ENCODE assay signal across 10 mouse cellular contexts in genomic region chr17:87226079-87226640, GRCm38 (mm10). TPM values are rescaled to one million over a fixed set of nuclear protein-coding genes. Genes with fewer than 3 reads are reported as not detected.
A peak's percentile ranks its signal among the peaks of the same experiment; 100 is the strongest.
DNase-seq lines count a peak whose midpoint lies in the region; ATAC-seq and TF ChIP-seq lines count a peak whose summit lies in the region.
"Had no signal": no experiment of that assay in that cellular context is flagged by ENCODE, and none has a peak within 500 bp of the region (broad histone marks: within the 10 kb centered on the region; RNA-seq: fewer than 3 reads in every experiment).

No protein-coding gene starts in this region.

- no peak for TF ChIP-seq EP300 in heart, postnatal 0 days (IDR thresholded peaks at IDR 0.05; ENCODE audit: low read depth)

- no peak overlapping the region for H3K9ac ChIP-seq in heart, postnatal 0 days (replicated peaks; ENCODE audit: low read depth, low read length)
- H3K9ac ChIP-seq in lung, embryonic 15.5 days: no peak overlapping the region
- no peak overlapping the region for H3K9ac ChIP-seq in embryonic facial prominence, embryonic 11.5 days (replicated peaks; ENCODE audit: low read length)
- H3K9ac ChIP-seq: neural tube, embryonic 13.5 days; stomach, embryonic 15.5 days had no signal

- H3K27ac ChIP-seq in heart, postnatal 0 days (ENCODE audit: low read depth): no peak overlapping the region
- no peak overlapping the region for H3K27ac ChIP-seq in lung, embryonic 15.5 days
- no peak overlapping the region for H3K27ac ChIP-seq in embryonic facial prominence, embryonic 11.5 days (replicated peaks; ENCODE audit: low read depth, low read length)
- H3K27ac ChIP-seq: neural tube, embryonic 13.5 days; stomach, embryonic 15.5 days had no signal

- peak; percentile 36; the same call in 1 of the 2 replicates for TF ChIP-seq CTCF in heart, postnatal 0 days (IDR thresholded peaks at IDR 0.05; ENCODE audit: low read depth)

- no peaks in the 10 kb centered on the region for H3K9me3 ChIP-seq in heart, postnatal 0 days (replicated peaks; ENCODE audit: control insufficient read depth, low read length)
- no peaks in the 10 kb centered on the region for H3K9me3 ChIP-seq in lung, embryonic 15.5 days
- H3K9me3 ChIP-seq in embryonic facial prominence, embryonic 11.5 days (replicated peaks; ENCODE audit: control insufficient read depth, low read length): no peaks in the 10 kb centered on the region
- H3K9me3 ChIP-seq: neural tube, embryonic 13.5 days; stomach, embryonic 15.5 days had no signal

- ATAC-seq in heart, postnatal 0 days (ENCODE audit: insufficient read depth, low read depth): peak; percentile 68
- ATAC-seq in lung, embryonic 15.5 days (ENCODE audit: borderline replicate concordance, extremely low read depth, low FRiP score, low TSS enrichment): peak; percentile 59
- no peak for ATAC-seq in embryonic facial prominence, embryonic 11.5 days (replicated peaks; ENCODE audit: insufficient number of reproducible peaks, low FRiP score, low TSS enrichment, low read depth)

- WGBS in heart, postnatal 0 days: 32% methylated on average over 10 of the region's 10 CpGs
- 44% methylated on average over 10 of the region's 10 CpGs for WGBS in lung, embryonic 15.5 days
- 40% methylated on average over 10 of the region's 10 CpGs for WGBS in embryonic facial prominence, embryonic 11.5 days

- no peak overlapping the region for H3K4me2 ChIP-seq in heart, postnatal 0 days (ENCODE audit: low read depth, low read length)
- H3K4me2 ChIP-seq in lung, embryonic 15.5 days: no peak overlapping the region
- no peak overlapping the region for H3K4me2 ChIP-seq in embryonic facial prominence, embryonic 11.5 days (ENCODE audit: low read depth, low read length)
- H3K4me2 ChIP-seq: neural tube, embryonic 13.5 days; stomach, embryonic 15.5 days had no signal

- H3K27me3 ChIP-seq in heart, postnatal 0 days (ENCODE audit: control insufficient read depth, insufficient read depth, low read length): no peaks in the 10 kb centered on the region
- H3K27me3 ChIP-seq in lung, embryonic 15.5 days: no peaks in the 10 kb centered on the region
- no peaks in the 10 kb centered on the region for H3K27me3 ChIP-seq in embryonic facial prominence, embryonic 11.5 days (ENCODE audit: control insufficient read depth, insufficient read depth, low read length)
- H3K27me3 ChIP-seq: neural tube, embryonic 13.5 days; stomach, embryonic 15.5 days had no signal

- H3K36me3 ChIP-seq in heart, postnatal 0 days (replicated peaks; ENCODE audit: control insufficient read depth, insufficient read depth, low read length): no peaks in the 10 kb centered on the region
- no peaks in the 10 kb centered on the region for H3K36me3 ChIP-seq in lung, embryonic 15.5 days
- H3K36me3 ChIP-seq in embryonic facial prominence, embryonic 11.5 days (replicated peaks; ENCODE audit: control insufficient read depth, insufficient read depth, low read depth, low read length): no peaks in the 10 kb centered on the region
- H3K36me3 ChIP-seq: neural tube, embryonic 13.5 days; stomach, embryonic 15.5 days had no signal

- peak; percentile 32 for DNase-seq in heart, postnatal 0 days (ENCODE audit: low spot score)
- DNase-seq in heart, postnatal 4 days: no peak
- no peak for DNase-seq in lung, adult 18-20 months
- DNase-seq in embryonic facial prominence, embryonic 11.5 days (ENCODE audit: low spot score): peak; percentile 48
- peak; percentile 28 to 32 for DNase-seq in layer of hippocampus, postnatal 10 days (ENCODE audit: low spot score in 2 of 2)
- no peak for DNase-seq in ovary, postnatal 14 days (ENCODE audit: low spot score)
- DNase-seq: right cerebral cortex, postnatal 14 days had no signal

- H3K4me1 ChIP-seq in heart, postnatal 0 days (ENCODE audit: control insufficient read depth, insufficient read depth): no peaks in the 10 kb centered on the region
- no peaks in the 10 kb centered on the region for H3K4me1 ChIP-seq in lung, embryonic 15.5 days
- no peaks in the 10 kb centered on the region for H3K4me1 ChIP-seq in embryonic facial prominence, embryonic 11.5 days (ENCODE audit: control insufficient read depth, insufficient read depth, low read length)
- H3K4me1 ChIP-seq: neural tube, embryonic 13.5 days had no signal

- H3K4me3 ChIP-seq in heart, postnatal 0 days (ENCODE audit: low read depth, low read length): no peak overlapping the region
- no peak overlapping the region for H3K4me3 ChIP-seq in lung, embryonic 15.5 days
- H3K4me3 ChIP-seq in embryonic facial prominence, embryonic 11.5 days (ENCODE audit: low read depth, low read length): no peak overlapping the region
- H3K4me3 ChIP-seq: neural tube, embryonic 13.5 days; stomach, embryonic 15.5 days had no signal

RNA-seq across cellular contexts. Expression of gene Mcfd2, which starts 39.6 kb away (rescaled TPM):
- total RNA-seq in heart, postnatal 0 days (2014; rRNA removed; ENCODE audit: low replicate concordance): 71.0 and 78.3 TPM in 2 replicates
- polyA plus RNA-seq in heart, postnatal 0 days (2015; fragmentation: Nextera tagmentation; extraction: Ambion mirVana): 75.1 and 77.2 TPM in 2 replicates
- 10 to 100 TPM; 37.4 to 41.8 TPM for total RNA-seq in heart, postnatal 4 days (2021)
- polyA plus RNA-seq in lung, embryonic 15.5 days (2015; fragmentation: Nextera tagmentation; extraction: Ambion mirVana): 116 and 122 TPM in 2 replicates
- polyA plus RNA-seq in embryonic facial prominence, embryonic 11.5 days (2014; fragmentation: Nextera tagmentation; extraction: Ambion mirVana): 82.0 and 85.7 TPM in 2 replicates
- 10 to 100 TPM; 35.4 to 37.0 TPM for total RNA-seq in layer of hippocampus, postnatal 10 days (2021)

RNA-seq across cellular contexts. Expression of gene Ttc7, which starts 56.5 kb away (rescaled TPM):
- total RNA-seq in heart, postnatal 0 days (2014; rRNA removed; ENCODE audit: low replicate concordance): 3.5 and 6.7 TPM in 2 replicates
- 2.5 and 2.7 TPM in 2 replicates for polyA plus RNA-seq in heart, postnatal 0 days (2015; fragmentation: Nextera tagmentation; extraction: Ambion mirVana)
- total RNA-seq in heart, postnatal 4 days (2021): 1 to 10 TPM; 5.5 TPM
- 7.3 TPM in 2 replicates for polyA plus RNA-seq in lung, embryonic 15.5 days (2015; fragmentation: Nextera tagmentation; extraction: Ambion mirVana)
- 2.3 and 3.3 TPM in 2 replicates for polyA plus RNA-seq in embryonic facial prominence, embryonic 11.5 days (2014; fragmentation: Nextera tagmentation; extraction: Ambion mirVana)
- total RNA-seq in layer of hippocampus, postnatal 10 days (2021): 1 to 10 TPM; 6.4 to 7.1 TPM

Comparison
In these comparisons a context has a peak if more than half of its experiments do, and no peak if none do; other contexts are left out.
1. DNase-seq: peak in heart, postnatal 0 days (single experiment), embryonic facial prominence, embryonic 11.5 days (single experiment) and layer of hippocampus, postnatal 10 days (2 of 2); none in heart, postnatal 4 days (single experiment), lung, adult 18-20 months (0 of 2) and ovary, postnatal 14 days (single experiment).